Mouse (Mus musculus) cerebellum, adult 9-11 months (tissue): ENCODE measurements around the gene Rassf4.

Experiments
- DNase-seq: peaks from one replicate; pipeline ENCODE4 v3.0.0; 2022

Gene Rassf4

DNA sequence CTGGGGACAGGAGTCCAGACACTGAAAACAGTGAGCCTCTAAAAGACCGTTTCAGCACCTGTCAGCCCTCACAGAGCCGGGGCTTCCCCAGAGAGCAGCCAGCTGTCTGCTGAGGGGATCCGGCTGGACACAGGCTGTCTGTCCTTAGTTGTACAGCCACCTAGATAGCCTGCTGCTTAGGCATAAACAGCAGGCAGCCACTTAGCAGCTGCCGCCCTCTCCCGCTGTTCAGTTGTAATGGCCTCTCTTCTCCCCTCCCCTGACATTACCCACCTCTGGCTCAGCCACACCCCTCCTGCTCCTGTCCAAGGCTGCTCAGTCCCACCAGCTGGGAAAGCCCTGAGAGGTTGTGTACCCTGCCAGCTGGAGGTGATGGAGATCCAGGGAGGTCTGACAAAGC, 2.7 kb downstream of the Rassf4 start:
- no peak for DNase-seq

GRCm38 (mm10) chr6:116670144-116670543, 3.6 kb downstream of the Rassf4 start:
- no peak for DNase-seq

- DNase-seq: no peak
Measured at GRCm38 (mm10) chr6:116668682-116669470, 4.9 kb downstream of the Rassf4 start.

DNA sequence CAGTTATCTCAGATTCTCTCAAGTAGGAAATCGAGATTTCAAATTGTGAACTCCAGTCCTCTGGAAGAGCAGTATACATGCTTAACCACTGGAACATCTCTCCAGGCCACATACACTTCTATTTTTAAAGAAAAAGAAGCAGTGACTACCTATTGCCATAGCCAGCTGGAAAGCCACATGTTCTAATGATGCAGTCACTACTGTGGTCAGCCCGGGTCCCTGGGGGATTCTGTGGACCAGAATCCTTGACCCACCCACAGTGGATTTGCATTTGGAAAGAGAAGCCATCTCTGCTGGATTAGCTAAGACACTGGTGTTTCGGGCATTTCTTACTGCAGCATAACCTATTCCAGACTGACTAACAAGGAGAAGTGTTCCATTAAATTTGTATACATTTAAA, 6.4 kb downstream of the Rassf4 start:
- no peak for DNase-seq

GRCm38 (mm10) chr6:116666892-116667291, 6.9 kb downstream of the Rassf4 start:
- no peak for DNase-seq

DNA sequence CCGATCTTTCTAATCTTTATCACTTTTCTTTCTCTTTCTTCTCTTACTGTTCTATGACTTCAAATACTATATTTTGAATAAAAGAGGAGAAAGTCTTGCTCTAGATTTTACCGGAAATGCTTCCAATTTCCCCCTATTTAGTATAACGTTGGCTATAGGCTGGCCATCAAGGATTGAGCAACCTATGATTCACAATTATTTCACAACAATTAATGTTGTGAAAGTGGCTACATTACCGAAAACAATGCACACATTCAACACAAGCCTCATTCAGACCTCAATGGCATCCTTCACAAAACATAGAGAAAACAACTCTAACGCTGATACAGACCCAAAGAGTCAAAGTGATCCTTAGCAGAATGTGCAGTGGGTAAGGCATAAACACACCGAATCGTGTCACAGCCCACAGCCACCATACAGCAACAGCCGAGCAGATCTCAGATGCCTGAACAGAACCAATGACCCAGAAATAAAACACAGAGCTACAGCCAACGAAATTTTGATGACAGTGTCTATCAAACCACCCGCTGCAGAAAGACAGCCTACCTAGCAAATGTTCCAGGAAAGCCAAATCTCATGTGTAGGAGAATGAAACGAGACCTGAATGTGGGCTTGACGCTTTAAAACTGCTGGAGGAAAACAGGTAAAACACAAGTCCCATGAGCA, 7.5 kb downstream of the Rassf4 start:
- no peak for DNase-seq

DNA sequence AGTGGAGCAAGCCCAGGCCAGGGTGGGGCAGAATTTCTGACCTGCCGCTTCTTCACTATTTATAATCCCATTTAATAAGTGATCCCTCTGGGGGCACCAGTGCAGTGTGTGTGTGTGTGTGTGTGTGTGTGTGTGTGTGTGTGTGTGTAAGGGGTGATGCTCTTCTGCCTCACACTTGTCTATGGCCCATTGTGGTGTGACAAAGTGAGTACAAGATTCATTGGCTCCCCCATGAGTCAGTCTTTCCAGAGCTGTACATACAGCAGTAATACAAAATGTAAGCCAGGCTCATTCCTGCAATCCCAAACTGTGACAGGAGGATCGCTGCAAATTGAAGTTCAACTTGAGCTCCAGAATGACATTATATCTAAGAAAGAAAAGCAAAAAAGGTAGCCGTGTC, 8.9 kb downstream of the Rassf4 start:
- no peak for DNase-seq

GRCm38 (mm10) chr6:116664031-116664430, 9.7 kb downstream of the Rassf4 start:
- DNase-seq: no peak

DNA sequence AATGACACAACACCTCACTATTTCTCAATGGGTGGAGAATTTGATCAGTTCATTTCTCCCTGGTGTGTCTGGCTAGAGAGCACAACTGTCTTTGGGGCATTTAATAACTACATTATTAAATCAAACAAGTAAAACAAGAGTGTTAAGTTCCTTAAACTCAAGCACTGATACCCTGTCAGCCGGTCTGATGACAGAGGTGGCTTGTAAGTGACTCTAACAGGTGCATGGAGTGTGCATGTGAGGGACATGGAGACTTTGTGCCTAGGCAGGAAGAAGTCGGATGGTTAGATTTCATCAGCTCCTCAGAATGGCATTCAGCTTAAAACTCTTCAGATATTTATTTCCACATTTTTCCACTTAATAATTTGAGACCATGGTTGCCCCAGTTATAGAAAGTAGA, 10.4 kb downstream of the Rassf4 start:
- DNase-seq: no peak

GRCm38 (mm10) chr6:116653684-116654454, 19.9 kb downstream of the Rassf4 start:
- no peak for DNase-seq

- no peak for DNase-seq
Measured at GRCm38 (mm10) chr6:116653191-116653590, 20.6 kb downstream of the Rassf4 start.

- DNase-seq: peak; percentile 23
Measured at GRCm38 (mm10) chr6:116651437-116652118, 22.2 kb downstream of the Rassf4 start.

- no peak for DNase-seq
Measured at GRCm38 (mm10) chr6:116650406-116650805, 23.3 kb downstream of the Rassf4 start, which contains the start of gene Depp1. TSS of gene Depp1 (plus strand) at chr6:116650609.

- no peak for DNase-seq
Measured at GRCm38 (mm10) chr6:116649811-116650210, 23.9 kb downstream of the Rassf4 start.

GRCm38 (mm10) chr6:116647763-116648162, 26.0 kb downstream of the Rassf4 start:
- DNase-seq: peak; percentile 55

GRCm38 (mm10) chr6:116644335-116644734, 29.4 kb downstream of the Rassf4 start:
- no peak for DNase-seq

- DNase-seq: no peak
Measured at GRCm38 (mm10) chr6:116643881-116644280, 29.9 kb downstream of the Rassf4 start.

DNA sequence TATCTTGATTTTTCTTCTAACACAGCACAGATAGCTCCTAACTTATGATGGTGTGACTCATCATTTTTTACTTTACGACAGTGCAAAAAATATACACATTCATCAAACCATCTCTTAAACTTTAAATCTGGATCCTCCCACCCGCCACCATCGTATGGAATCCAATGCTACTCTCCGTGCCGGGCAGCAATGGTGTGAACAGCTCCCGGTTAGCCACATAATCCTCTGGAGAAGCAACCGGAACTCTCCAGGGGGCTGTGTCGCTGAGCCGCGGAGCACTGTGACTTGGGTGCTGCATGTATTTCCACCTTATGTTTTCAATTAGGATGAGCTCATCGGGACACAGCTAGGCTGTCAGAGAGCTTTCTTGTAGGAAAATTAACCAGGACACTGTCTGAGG, 30.8 kb downstream of the Rassf4 start:
- no peak for DNase-seq

GRCm38 (mm10) chr6:116639663-116640062, 34.1 kb downstream of the Rassf4 start:
- no peak for DNase-seq

DNA sequence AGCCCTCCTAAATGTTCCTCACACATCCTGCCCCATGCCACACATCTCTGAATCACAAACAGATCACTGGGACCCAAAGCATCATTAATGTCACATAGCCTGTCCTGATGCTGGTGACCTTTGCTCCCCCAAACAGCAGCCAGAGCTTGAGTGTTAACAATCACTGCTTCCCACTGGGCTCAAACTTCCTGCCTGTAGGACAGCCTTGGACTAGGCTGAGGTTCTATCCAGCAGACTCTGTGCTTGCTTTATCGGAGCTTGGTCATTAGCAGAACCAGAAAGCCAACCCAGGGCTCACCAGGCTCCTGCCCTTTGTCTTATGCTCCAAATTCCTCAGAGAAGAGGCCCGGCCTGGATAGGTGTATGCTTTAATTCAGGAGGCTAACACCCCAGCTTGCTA, 34.9 kb downstream of the Rassf4 start:
- DNase-seq: no peak

GRCm38 (mm10) chr6:116637496-116637895, 36.3 kb downstream of the Rassf4 start:
- no peak for DNase-seq

GRCm38 (mm10) chr6:116636581-116637235, 37.0 kb downstream of the Rassf4 start:
- DNase-seq: no peak
